Mouse (Mus musculus): ENCODE results near the gene Larp4.

DNA sequence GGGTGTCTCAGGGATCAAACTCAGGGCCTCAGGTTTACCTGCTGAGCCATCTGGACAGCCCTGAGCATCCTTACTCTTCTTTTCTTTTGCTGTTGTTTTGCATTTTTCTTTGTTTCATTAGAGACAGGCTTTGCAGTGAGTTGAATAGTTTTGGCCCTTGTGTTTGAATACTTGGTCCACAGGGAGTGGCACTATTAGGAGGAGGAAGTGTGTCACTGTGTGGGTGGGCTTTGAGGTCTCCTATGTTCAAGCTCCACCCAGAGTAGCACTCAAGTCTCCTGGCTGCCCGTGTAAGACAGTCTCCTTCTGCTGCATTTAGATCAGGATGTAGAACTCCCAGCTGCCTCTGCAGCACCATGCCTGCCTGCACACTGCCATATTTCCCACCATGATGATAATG is 35.4 kb upstream of the Larp4 start:
- no peak for TF ChIP-seq CTCF (IDR thresholded peaks at IDR 0.05)
- TF ChIP-seq POLR2A (IDR thresholded peaks at IDR 0.05; ENCODE audit: insufficient read depth, low read depth, low read length): no peak
- TF ChIP-seq EP300 (IDR thresholded peaks at IDR 0.05; ENCODE audit: insufficient read depth, low read depth, low read length): no peak

Measured in heart, adult 2 months (tissue).